Mouse (Mus musculus): ENCODE results near the gene Cox6a1. TPM values are rescaled to one million over a fixed set of nuclear protein-coding genes. Genes with fewer than 3 reads are reported as not detected.
"Not testable (repeated sequence)": the region's sequence is repeated elsewhere in the genome, so short reads cannot be mapped to it uniquely, and the experiment has no call there.

Cox6a1 gene
- polyA plus RNA-seq, 1 experiment, result 2,023 TPM

- H3K36me3 ChIP-seq (ENCODE audit: control insufficient read depth, insufficient read depth), result no peaks in the 10 kb centered on the region
- no peak overlapping the region for H3K4me2 ChIP-seq (ENCODE audit: low read depth)
- TF ChIP-seq POLR2AphosphoS2 (IDR thresholded peaks at IDR 0.05; ENCODE audit: insufficient read length, low read depth) (no peak), SRF (IDR thresholded peaks at IDR 0.05; ENCODE audit: control insufficient read depth, insufficient read length, low read depth) (no peak), TCF12 (IDR thresholded peaks at IDR 0.05; ENCODE audit: insufficient read depth, poor library complexity, severe bottlenecking) (no peak), USF1 (IDR thresholded peaks at IDR 0.05; ENCODE audit: low read depth) (no peak), TCF3 (IDR thresholded peaks at IDR 0.05; ENCODE audit: insufficient read length, low read depth) (no peak), MYOG (IDR thresholded peaks at IDR 0.05; ENCODE audit: control insufficient read depth in 1 of 3, insufficient read depth in 1 of 3, insufficient read length in 2 of 3, low read depth in 2 of 3) (no peak), MYOD1 (IDR thresholded peaks at IDR 0.05; ENCODE audit: control insufficient read depth in 1 of 3, insufficient read length in 2 of 3, low read depth in 2 of 3) (no peak), REST (IDR thresholded peaks at IDR 0.05; ENCODE audit: insufficient read depth, insufficient read length) (no peak), CEBPB (IDR thresholded peaks at IDR 0.05; ENCODE audit: insufficient read depth, poor library complexity, severe bottlenecking) (no peak), E2F4 (IDR thresholded peaks at IDR 0.05; ENCODE audit: insufficient read depth) (no peak), POLR2A (IDR thresholded peaks at IDR 0.05; ENCODE audit: insufficient read length, low read depth) (no peak), MAX (IDR thresholded peaks at IDR 0.05; ENCODE audit: low read depth) (no peak)
- H3K79me2 ChIP-seq (ENCODE audit: control insufficient read depth, insufficient read depth), result no peaks in the 10 kb centered on the region
- no peak overlapping the region for H3ac ChIP-seq (ENCODE audit: control insufficient read depth, insufficient read length)
- H3K27me3 ChIP-seq (ENCODE audit: control insufficient read depth, insufficient read depth, insufficient read length), result peaks cover 63% of the 10 kb centered on the region
- no peak overlapping the region for H3K4me3 ChIP-seq
Measured at GRCm38 (mm10) chr5:115392969-115393368, 44.2 kb upstream of the Cox6a1 start.

DNA sequence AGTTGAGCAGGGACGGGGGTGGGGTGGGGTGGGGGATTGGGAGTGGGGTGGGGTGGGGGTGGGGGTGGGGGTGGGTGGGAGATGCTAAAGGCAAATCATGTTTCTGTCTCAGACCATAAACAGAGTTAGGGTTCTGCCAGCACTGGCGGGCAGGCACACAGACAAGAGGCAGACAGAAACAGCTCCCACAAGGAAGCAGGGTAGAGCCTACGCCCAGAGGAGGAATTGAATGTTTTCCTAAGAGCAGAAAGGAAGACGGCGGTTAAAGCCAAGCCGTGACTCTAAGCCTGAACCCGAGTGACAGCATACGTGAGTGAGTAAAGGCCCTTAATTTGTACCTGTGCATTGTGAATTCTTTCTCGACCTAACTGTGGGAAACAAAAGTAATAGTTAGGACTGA is 43.2 kb upstream of the Cox6a1 start:
- H3K79me2 ChIP-seq (ENCODE audit: control insufficient read depth, insufficient read depth), result no peaks in the 10 kb centered on the region
- no peak overlapping the region for H3K4me2 ChIP-seq (ENCODE audit: low read depth)
- H3K36me3 ChIP-seq (ENCODE audit: control insufficient read depth, insufficient read depth), result no peaks in the 10 kb centered on the region
- no peak for TF ChIP-seq MYOD1 (IDR thresholded peaks at IDR 0.05; ENCODE audit: control insufficient read depth in 1 of 3, insufficient read length in 2 of 3, low read depth in 2 of 3)
- no peak for TF ChIP-seq SRF (IDR thresholded peaks at IDR 0.05; ENCODE audit: control insufficient read depth, insufficient read length, low read depth)
- TF ChIP-seq CEBPB (IDR thresholded peaks at IDR 0.05; ENCODE audit: insufficient read depth, poor library complexity, severe bottlenecking), result no peak
- TF ChIP-seq MYOG (IDR thresholded peaks at IDR 0.05; ENCODE audit: control insufficient read depth in 1 of 3, insufficient read depth in 1 of 3, insufficient read length in 2 of 3, low read depth in 2 of 3), result no peak
- TF ChIP-seq USF1 (IDR thresholded peaks at IDR 0.05; ENCODE audit: low read depth), result no peak
- no peak for TF ChIP-seq TCF3 (IDR thresholded peaks at IDR 0.05; ENCODE audit: insufficient read length, low read depth)
- no peak for TF ChIP-seq POLR2AphosphoS2 (IDR thresholded peaks at IDR 0.05; ENCODE audit: insufficient read length, low read depth)
- no peak for TF ChIP-seq E2F4 (IDR thresholded peaks at IDR 0.05; ENCODE audit: insufficient read depth)
- H3ac ChIP-seq (ENCODE audit: control insufficient read depth, insufficient read length), result no peak overlapping the region
- no peak overlapping the region for H3K4me3 ChIP-seq
- peaks cover 57% of the 10 kb centered on the region for H3K27me3 ChIP-seq (ENCODE audit: control insufficient read depth, insufficient read depth, insufficient read length)

DNA sequence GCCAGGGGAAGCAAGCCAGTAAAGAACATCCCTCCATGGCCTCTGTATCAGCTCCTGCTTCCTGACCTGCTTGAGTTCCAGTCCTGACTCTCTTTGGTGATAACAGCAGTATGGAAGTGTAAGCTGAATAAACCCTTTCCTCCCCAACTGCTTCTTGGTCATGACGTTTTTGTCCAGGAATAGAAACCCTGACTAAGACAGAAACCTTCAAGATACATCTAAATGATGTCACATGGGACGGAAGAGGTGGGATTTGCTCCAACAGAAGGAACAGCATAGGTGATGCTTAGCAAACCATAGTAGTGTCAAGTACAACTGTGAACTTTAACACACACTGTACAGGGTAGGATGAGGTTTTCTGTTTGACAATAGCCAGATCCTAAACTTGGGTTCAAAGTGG is 30.1 kb upstream of the Cox6a1 start:
- H3K36me3 ChIP-seq (ENCODE audit: control insufficient read depth, insufficient read depth); H3ac ChIP-seq (ENCODE audit: control insufficient read depth, insufficient read length); H3K79me2 ChIP-seq (ENCODE audit: control insufficient read depth, insufficient read depth); H3K4me2 ChIP-seq (ENCODE audit: low read depth); H3K4me3 ChIP-seq: not testable (repeated sequence)
- peaks cover 18% of the 10 kb centered on the region for H3K27me3 ChIP-seq (ENCODE audit: control insufficient read depth, insufficient read depth, insufficient read length)

- Histone ChIP-seq H3K4me2 (ENCODE audit: low read depth) (no peak overlapping the region), H3K27me3 (ENCODE audit: control insufficient read depth, insufficient read depth, insufficient read length) (peaks cover 33% of the 10 kb centered on the region), H3K36me3 (ENCODE audit: control insufficient read depth, insufficient read depth) (no peaks in the 10 kb centered on the region), H3K79me2 (ENCODE audit: control insufficient read depth, insufficient read depth) (no peaks in the 10 kb centered on the region), H3K4me3 (no peak overlapping the region), H3ac (ENCODE audit: control insufficient read depth, insufficient read length) (no peak overlapping the region)
- TF ChIP-seq E2F4 (IDR thresholded peaks at IDR 0.05; ENCODE audit: insufficient read depth) (no peak), TCF12 (IDR thresholded peaks at IDR 0.05; ENCODE audit: insufficient read depth, poor library complexity, severe bottlenecking) (no peak), USF1 (IDR thresholded peaks at IDR 0.05; ENCODE audit: low read depth) (no peak), POLR2AphosphoS2 (IDR thresholded peaks at IDR 0.05; ENCODE audit: insufficient read length, low read depth) (no peak), TCF3 (IDR thresholded peaks at IDR 0.05; ENCODE audit: insufficient read length, low read depth) (no peak)
Measured at GRCm38 (mm10) chr5:115375436-115375835, 26.7 kb upstream of the Cox6a1 start.

GRCm38 (mm10) chr5:115374204-115374820 is 25.5 kb upstream of the Cox6a1 start:
- TF ChIP-seq POLR2A (IDR thresholded peaks at IDR 0.05; ENCODE audit: insufficient read length, low read depth) (no peak), REST (IDR thresholded peaks at IDR 0.05; ENCODE audit: insufficient read depth, insufficient read length) (no peak), E2F4 (IDR thresholded peaks at IDR 0.05; ENCODE audit: insufficient read depth) (no peak), CEBPB (IDR thresholded peaks at IDR 0.05; ENCODE audit: insufficient read depth, poor library complexity, severe bottlenecking) (no peak), SRF (IDR thresholded peaks at IDR 0.05; ENCODE audit: control insufficient read depth, insufficient read length, low read depth) (no peak), USF1 (IDR thresholded peaks at IDR 0.05; ENCODE audit: low read depth) (no peak), POLR2AphosphoS2 (IDR thresholded peaks at IDR 0.05; ENCODE audit: insufficient read length, low read depth) (no peak), MYOG (IDR thresholded peaks at IDR 0.05; ENCODE audit: control insufficient read depth in 1 of 3, insufficient read depth in 1 of 3, insufficient read length in 2 of 3, low read depth in 2 of 3) (no peak), MYOD1 (IDR thresholded peaks at IDR 0.05; ENCODE audit: control insufficient read depth in 1 of 3, insufficient read length in 2 of 3, low read depth in 2 of 3) (no peak), MAX (IDR thresholded peaks at IDR 0.05; ENCODE audit: low read depth) (no peak), TCF12 (IDR thresholded peaks at IDR 0.05; ENCODE audit: insufficient read depth, poor library complexity, severe bottlenecking) (no peak)
- H3K4me2 ChIP-seq (ENCODE audit: low read depth), result no peak overlapping the region
- no peak overlapping the region for H3K4me3 ChIP-seq
- no peaks in the 10 kb centered on the region for H3K36me3 ChIP-seq (ENCODE audit: control insufficient read depth, insufficient read depth)
- H3K27me3 ChIP-seq (ENCODE audit: control insufficient read depth, insufficient read depth, insufficient read length), result peaks cover 33% of the 10 kb centered on the region
- H3ac ChIP-seq (ENCODE audit: control insufficient read depth, insufficient read length), result no peak overlapping the region
- no peaks in the 10 kb centered on the region for H3K79me2 ChIP-seq (ENCODE audit: control insufficient read depth, insufficient read depth)
